Comparison of ENCODE assay signal across 8 mouse cellular contexts in genomic region chr13:74208986-74209345, GRCm38 (mm10). TPM values are rescaled to one million over a fixed set of nuclear protein-coding genes. Genes with fewer than 3 reads are reported as not detected.
DNase-seq lines count a peak whose midpoint lies in the region; ATAC-seq and TF ChIP-seq lines count a peak whose summit lies in the region.

No protein-coding gene starts in this region.

- no peaks in the 10 kb centered on the region for H3K9me3 ChIP-seq in erythroblast, embryonic 14.5 days (ENCODE audit: control insufficient read depth, low read length)
- H3K9me3 ChIP-seq in forebrain, postnatal 0 days (ENCODE audit: low read length), result no peaks in the 10 kb centered on the region
- H3K9me3 ChIP-seq in limb, embryonic 10.5 days (replicated peaks), result no peaks in the 10 kb centered on the region
- no peaks in the 10 kb centered on the region for H3K9me3 ChIP-seq in midbrain, postnatal 0 days (ENCODE audit: low read length)

- 15% methylated on average over 12 of the region's 12 CpGs for WGBS in forebrain, postnatal 0 days
- 25% methylated on average over 12 of the region's 12 CpGs for WGBS in limb, embryonic 10.5 days
- 18% methylated on average over 12 of the region's 12 CpGs for WGBS in midbrain, postnatal 0 days

- peak overlapping the region; percentile 76 for H3K9ac ChIP-seq in forebrain, postnatal 0 days
- peak overlapping the region; percentile 81 for H3K9ac ChIP-seq in midbrain, postnatal 0 days (replicated peaks; ENCODE audit: low read length, poor library complexity, severe bottlenecking)

- peaks cover 9% of the 10 kb centered on the region for H3K27me3 ChIP-seq in erythroblast, embryonic 14.5 days (ENCODE audit: control insufficient read depth)
- no peaks in the 10 kb centered on the region for H3K27me3 ChIP-seq in forebrain, postnatal 0 days (ENCODE audit: insufficient read depth, low read length)
- H3K27me3 ChIP-seq in limb, embryonic 10.5 days (ENCODE audit: low read depth, poor library complexity, severe bottlenecking), result no peaks in the 10 kb centered on the region
- no peaks in the 10 kb centered on the region for H3K27me3 ChIP-seq in midbrain, postnatal 0 days (ENCODE audit: insufficient read depth, low read length)

- peaks cover 25% of the 10 kb centered on the region for H3K4me1 ChIP-seq in erythroblast, embryonic 14.5 days (ENCODE audit: control insufficient read depth)
- peaks cover 11% of the 10 kb centered on the region for H3K4me1 ChIP-seq in forebrain, postnatal 0 days (ENCODE audit: insufficient read depth)
- peaks cover 13% of the 10 kb centered on the region for H3K4me1 ChIP-seq in limb, embryonic 10.5 days
- H3K4me1 ChIP-seq in midbrain, postnatal 0 days (ENCODE audit: insufficient read depth, low read length), result peaks cover 12% of the 10 kb centered on the region

- ATAC-seq in erythroblast, adult 5-6 weeks (replicated peaks; ENCODE audit: low FRiP score, poor library complexity, severe bottlenecking), result no peak; the same call in 1 of the 2 replicates
- ATAC-seq in forebrain, postnatal 0 days, result peak; percentile 61
- ATAC-seq in midbrain, postnatal 0 days (ENCODE audit: low FRiP score), result peak; percentile 59

- H3K4me3 ChIP-seq in erythroblast, embryonic 14.5 days (replicated peaks), result peak overlapping the region; percentile 70
- peak overlapping the region; percentile 72 for H3K4me3 ChIP-seq in forebrain, postnatal 0 days (ENCODE audit: low read depth, low read length)
- peak overlapping the region; percentile 76 for H3K4me3 ChIP-seq in limb, embryonic 10.5 days
- peak overlapping the region; percentile 75 for H3K4me3 ChIP-seq in midbrain, postnatal 0 days (ENCODE audit: low read depth, low read length)

- peaks cover 27% of the 10 kb centered on the region for H3K36me3 ChIP-seq in erythroblast, embryonic 14.5 days (ENCODE audit: control insufficient read depth)
- H3K36me3 ChIP-seq in forebrain, postnatal 0 days (ENCODE audit: insufficient read depth), result peaks cover 9% of the 10 kb centered on the region
- H3K36me3 ChIP-seq in limb, embryonic 10.5 days, result peaks cover 22% of the 10 kb centered on the region
- peaks cover 7% of the 10 kb centered on the region for H3K36me3 ChIP-seq in midbrain, postnatal 0 days (ENCODE audit: insufficient read depth, low read length)

- peak overlapping the region; percentile 63 for H3K4me2 ChIP-seq in forebrain, postnatal 0 days (ENCODE audit: low read depth)
- peak overlapping the region; percentile 67 for H3K4me2 ChIP-seq in midbrain, postnatal 0 days (ENCODE audit: low read depth, low read length, poor library complexity, severe bottlenecking)

- no peak for TF ChIP-seq CTCF in forebrain, postnatal 0 days (IDR thresholded peaks at IDR 0.05; ENCODE audit: low read depth)
- TF ChIP-seq CTCF in midbrain, postnatal 0 days (IDR thresholded peaks at IDR 0.05), result no peak

- peak; percentile 24 for DNase-seq in right cerebral cortex, adult 18-20 months
- no peak for DNase-seq in right cerebral cortex, postnatal 25 days
- DNase-seq in forebrain, postnatal 0 days, result no peak
- peak; percentile 32 for DNase-seq in limb, embryonic 10.5 days (ENCODE audit: low spot score)
- peak; percentile 24 for DNase-seq in midbrain, postnatal 0 days (ENCODE audit: low spot score)
- DNase-seq in MN1 (ENCODE audit: low spot score), result no peak

- H3K27ac ChIP-seq in forebrain, postnatal 0 days (ENCODE audit: low read depth, low read length), result peak overlapping the region; percentile 86
- peak overlapping the region; percentile 87 for H3K27ac ChIP-seq in limb, embryonic 10.5 days
- peak overlapping the region; percentile 90 for H3K27ac ChIP-seq in midbrain, postnatal 0 days (ENCODE audit: low read depth, low read length)

RNA-seq across cellular contexts. Expression of gene Exoc3, which starts 0.4 kb away (rescaled TPM):
- polyA plus RNA-seq in erythroblast, embryonic 14.5 days (2012), result 1.8 and 6.1 TPM in 2 replicates
- total RNA-seq in erythroblast, adult 5-6 weeks (2015; ENCODE audit: low replicate concordance), result 2.1 and 10.4 TPM in 2 replicates
- total RNA-seq in erythroblast, adult 5-6 weeks (2017; ENCODE audit: low replicate concordance), result 12.4 and 18.0 TPM in 2 replicates
- total RNA-seq in forebrain, postnatal 0 days (2014; rRNA removed), result 87.0 and 88.5 TPM in 2 replicates
- 88.1 and 98.5 TPM in 2 replicates for polyA plus RNA-seq in forebrain, postnatal 0 days (2015; fragmentation: Nextera tagmentation; extraction: Ambion mirVana)
- 78.4 and 87.2 TPM in 2 replicates for polyA plus RNA-seq in limb, embryonic 10.5 days (2016; fragmentation: Nextera tagmentation; extraction: Ambion mirVana)
- 62.5 and 112 TPM in 2 replicates for total RNA-seq in midbrain, postnatal 0 days (2014; rRNA removed)
- 106 and 113 TPM in 2 replicates for polyA plus RNA-seq in midbrain, postnatal 0 days (2015; fragmentation: Nextera tagmentation; extraction: Ambion mirVana)

Comparison
In these comparisons a context has a peak if more than half of its experiments do, and no peak if none do; other contexts are left out.
1. DNase-seq: peak in right cerebral cortex, adult 18-20 months (single experiment), limb, embryonic 10.5 days (single experiment) and midbrain, postnatal 0 days (single experiment); none in right cerebral cortex, postnatal 25 days (single experiment), forebrain, postnatal 0 days (single experiment) and MN1 (single experiment).
2. RNA of gene Exoc3, which starts 0.4 kb away (polyA plus RNA-seq): 106 to 113 TPM in midbrain, postnatal 0 days, 88.1 to 98.5 TPM in forebrain, postnatal 0 days and 78.4 to 87.2 TPM in limb, embryonic 10.5 days; 1.8 to 6.1 TPM in erythroblast, embryonic 14.5 days; every median in the first group is over 10 times any median in the second.
3. Peak in every context shown above with its lines, with median percentiles within 50 percentile points of each other: H3K4me3 ChIP-seq and H3K27ac ChIP-seq.